Mouse (Mus musculus) lung, embryonic 14.5 days (tissue): ENCODE measurements around the gene Gpc6. TPM values are rescaled to one million over a fixed set of nuclear protein-coding genes. Genes with fewer than 3 reads are reported as not detected.
"Not testable (repeated sequence)": the region's sequence is repeated elsewhere in the genome, so short reads cannot be mapped to it uniquely, and the experiment has no call there.

ENCODE experiments used
- ATAC-seq: fragments of 200-750 bp; cut with Nextera tagmentation; 2 replicates; pipeline ENCODE4 v1.8.0; 2017; ENCODE audit warnings: mild to moderate bottlenecking, moderate TSS enrichment, moderate library complexity; ENCODE audit not compliant: insufficient read depth
- DNase-seq: peaks from one replicate; pipeline ENCODE4 v3.0.0-alpha.2; 2015
- H3K27ac ChIP-seq: fragments of 300-500 bp; sonication (generic); 2 replicates; pipeline ENCODE4 v1.5.1; 2014; ENCODE audit warnings: low read depth, mild to moderate bottlenecking, moderate library complexity
- H3K27me3 ChIP-seq: fragments of 300-500 bp; sonication (generic); 2 replicates; pipeline ENCODE4 v1.6.1; 2014; ENCODE audit warnings: low read length, control low read depth; ENCODE audit not compliant: insufficient read depth
- H3K36me3 ChIP-seq: fragments of 300-500 bp; sonication (generic); 2 replicates; pipeline ENCODE4 v1.6.1; 2014; ENCODE audit warnings: control low read depth; ENCODE audit not compliant: insufficient read depth
- H3K4me1 ChIP-seq: fragments of 300-500 bp; sonication (generic); 2 replicates; pipeline ENCODE4 v1.6.1; 2014; ENCODE audit warnings: antibody characterized with exemption, control low read depth; ENCODE audit not compliant: insufficient read depth
- H3K4me2 ChIP-seq: fragments of 300-500 bp; sonication (generic); 2 replicates; pipeline ENCODE4 v1.6.1; 2014; ENCODE audit warnings: mild to moderate bottlenecking
- H3K4me3 ChIP-seq: fragments of 300-500 bp; sonication (generic); 2 replicates; pipeline ENCODE4 v1.5.1; 2014; ENCODE audit warnings: low read depth, low read length
- H3K9ac ChIP-seq: fragments of 300-500 bp; sonication (generic); 2 replicates; pipeline ENCODE4 v1.6.1; 2014
- H3K9me3 ChIP-seq: fragments of 300-500 bp; sonication (generic); 2 replicates; pipeline ENCODE4 v1.6.1; 2016; ENCODE audit warnings: low read depth, low read length, control low read depth
- CTCF ChIP-seq: IDR thresholded peaks from 2 replicates; pipeline ENCODE4 v1.5.1; 2016; ENCODE audit warnings: antibody characterized with exemption, low read depth
- WGBS: fragments of 180-500 bp; shearing (Covaris S2); extraction: QIAGEN DNeasy Blood & Tissue Kit; methylation state at CpG from one replicate; pipeline ENCODE4 v1.1.7; 2014; 5-methylcytosine and 5-hydroxymethylcytosine counted together
- polyA plus RNA-seq: library from polyadenylated mRNA; unstranded; fragments of >200 nt; fragmentation: Nextera tagmentation; extraction: Ambion mirVana; gene quantifications from 2 replicates; pipeline ENCODE4 v1.2.1, GENCODE M21; 2014

Gene Gpc6
- polyA plus RNA-seq, 1 experiment from 2014 or later: 38.9 TPM

GRCm38 (mm10) chr14:117410511-117410910, 485.4 kb downstream of the Gpc6 start:
- H3K4me2 ChIP-seq: no peak overlapping the region
- no peaks in the 10 kb centered on the region for H3K9me3 ChIP-seq
- TF ChIP-seq CTCF: no peak
- no peaks in the 10 kb centered on the region for H3K27me3 ChIP-seq
- H3K36me3 ChIP-seq: no peaks in the 10 kb centered on the region
- H3K9ac ChIP-seq: no peak overlapping the region
- DNase-seq: no peak
- H3K4me1 ChIP-seq: no peaks in the 10 kb centered on the region
- no peak overlapping the region for H3K27ac ChIP-seq
- WGBS: 90% methylated on average over 2 of the region's 2 CpGs
- no peak overlapping the region for H3K4me3 ChIP-seq
- ATAC-seq: no peak

- Histone ChIP-seq H3K4me3 (no peak overlapping the region), H3K27ac (no peak overlapping the region), H3K4me1 (no peaks in the 10 kb centered on the region), H3K4me2 (no peak overlapping the region), H3K9ac (no peak overlapping the region), H3K9me3 (no peaks in the 10 kb centered on the region), H3K27me3 (no peaks in the 10 kb centered on the region), H3K36me3 (no peaks in the 10 kb centered on the region)
- ATAC-seq (no peak), DNase-seq (no peak)
- no peak for TF ChIP-seq CTCF
These were observed 489.9 kb downstream of the Gpc6 start for GRCm38 (mm10) chr14:117415045-117415444.

GRCm38 (mm10) chr14:117419561-117420218, 494.6 kb downstream of the Gpc6 start:
- Histone ChIP-seq H3K9ac (no peak overlapping the region), H3K9me3 (no peaks in the 10 kb centered on the region), H3K4me1 (no peaks in the 10 kb centered on the region), H3K27me3 (no peaks in the 10 kb centered on the region), H3K4me3 (no peak overlapping the region), H3K27ac (no peak overlapping the region), H3K36me3 (no peaks in the 10 kb centered on the region), H3K4me2 (no peak overlapping the region)
- no peak for TF ChIP-seq CTCF
- DNase-seq (peak; percentile 33), ATAC-seq (no peak)
- 43% methylated on average over 6 of the region's 6 CpGs for whole genome bisulfite sequencing

- H3K36me3 ChIP-seq: no peaks in the 10 kb centered on the region
- ATAC-seq (no peak), DNase-seq (no peak)
- no peak overlapping the region for H3K9ac ChIP-seq
- H3K27me3 ChIP-seq: no peaks in the 10 kb centered on the region
- no peaks in the 10 kb centered on the region for H3K4me1 ChIP-seq
- no peak for TF ChIP-seq CTCF
- H3K4me3 ChIP-seq: no peak overlapping the region
- no peak overlapping the region for H3K4me2 ChIP-seq
- H3K27ac ChIP-seq: no peak overlapping the region
- WGBS: 40% methylated on average over 3 of the region's 3 CpGs
- no peaks in the 10 kb centered on the region for H3K9me3 ChIP-seq
These were observed 496.1 kb downstream of the Gpc6 start for GRCm38 (mm10) chr14:117421170-117421569.

- DNase-seq: no peak
- Histone ChIP-seq H3K4me3 (no peak overlapping the region), H3K4me1 (no peaks in the 10 kb centered on the region), H3K4me2 (no peak overlapping the region), H3K27ac (no peak overlapping the region), H3K9ac (no peak overlapping the region), H3K9me3 (no peaks in the 10 kb centered on the region), H3K27me3 (no peaks in the 10 kb centered on the region), H3K36me3 (no peaks in the 10 kb centered on the region)
- no peak for TF ChIP-seq CTCF
- no peak for ATAC-seq
- 55% methylated on average over 7 of the region's 7 CpGs for WGBS
These were observed 501.0 kb downstream of the Gpc6 start for GRCm38 (mm10) chr14:117426116-117426515.

GRCm38 (mm10) chr14:117427776-117428175, 502.7 kb downstream of the Gpc6 start:
- ATAC-seq (no peak), DNase-seq (peak; percentile 42)
- no peaks in the 10 kb centered on the region for H3K9me3 ChIP-seq
- H3K27me3 ChIP-seq: no peaks in the 10 kb centered on the region
- no peak for TF ChIP-seq CTCF
- no peaks in the 10 kb centered on the region for H3K4me1 ChIP-seq
- H3K4me2 ChIP-seq: no peak overlapping the region
- no peak overlapping the region for H3K4me3 ChIP-seq
- WGBS: 61% methylated on average over 3 of the region's 3 CpGs
- H3K9ac ChIP-seq: no peak overlapping the region
- H3K27ac ChIP-seq: no peak overlapping the region
- H3K36me3 ChIP-seq: no peaks in the 10 kb centered on the region

- H3K9ac ChIP-seq: no peak overlapping the region
- ATAC-seq: no peak
- no peak for TF ChIP-seq CTCF
These were observed 510.6 kb downstream of the Gpc6 start for GRCm38 (mm10) chr14:117435739-117436138.

GRCm38 (mm10) chr14:117446675-117447231, 521.6 kb downstream of the Gpc6 start:
- WGBS: 95% methylated on average over 2 of the region's 2 CpGs
- H3K9ac ChIP-seq, H3K27ac ChIP-seq, H3K4me2 ChIP-seq, H3K4me3 ChIP-seq, H3K4me1 ChIP-seq, H3K36me3 ChIP-seq, H3K9me3 ChIP-seq, H3K27me3 ChIP-seq, DNase-seq: not testable (repeated sequence)
- peak; percentile 24; the same call in 1 of the 2 replicates for ATAC-seq

More at GRCm38 (mm10) chr14:117435739-117436138, 510.6 kb downstream of the Gpc6 start:
- H3K27ac ChIP-seq: no peak overlapping the region
- H3K4me1 ChIP-seq: no peaks in the 10 kb centered on the region
- H3K27me3 ChIP-seq: no peaks in the 10 kb centered on the region
- H3K9me3 ChIP-seq: no peaks in the 10 kb centered on the region
- no peak for DNase-seq
- H3K36me3 ChIP-seq: no peaks in the 10 kb centered on the region
- no peak overlapping the region for H3K4me3 ChIP-seq
- WGBS: 89% methylated on average over 13 of the region's 13 CpGs
- no peak overlapping the region for H3K4me2 ChIP-seq
